Mouse (Mus musculus) heart, adult 11 months (tissue): ENCODE data around the gene Trak1.

Experiments used
- DNase-seq: peaks from one replicate; pipeline ENCODE4 v3.0.0; 2022

Gene Trak1

DNA sequence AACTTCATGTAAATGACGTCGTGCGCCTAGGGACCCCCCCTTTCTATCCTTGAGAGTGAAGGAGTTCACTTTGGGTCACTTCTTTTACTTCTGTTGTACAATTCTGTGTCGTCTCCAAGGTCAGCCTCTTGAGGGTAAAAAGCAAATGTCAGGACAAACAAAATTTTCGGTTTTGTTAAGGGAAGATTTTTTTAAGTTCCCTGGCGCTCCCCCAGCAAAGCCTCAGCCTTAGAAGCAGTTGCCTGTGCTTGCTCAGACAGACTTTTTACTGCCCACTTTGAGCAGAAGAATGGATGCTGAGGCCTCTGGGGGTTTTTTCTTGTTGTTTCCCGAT lies 730 bp downstream of the Trak1 start:
- DNase-seq, result no peak

DNA sequence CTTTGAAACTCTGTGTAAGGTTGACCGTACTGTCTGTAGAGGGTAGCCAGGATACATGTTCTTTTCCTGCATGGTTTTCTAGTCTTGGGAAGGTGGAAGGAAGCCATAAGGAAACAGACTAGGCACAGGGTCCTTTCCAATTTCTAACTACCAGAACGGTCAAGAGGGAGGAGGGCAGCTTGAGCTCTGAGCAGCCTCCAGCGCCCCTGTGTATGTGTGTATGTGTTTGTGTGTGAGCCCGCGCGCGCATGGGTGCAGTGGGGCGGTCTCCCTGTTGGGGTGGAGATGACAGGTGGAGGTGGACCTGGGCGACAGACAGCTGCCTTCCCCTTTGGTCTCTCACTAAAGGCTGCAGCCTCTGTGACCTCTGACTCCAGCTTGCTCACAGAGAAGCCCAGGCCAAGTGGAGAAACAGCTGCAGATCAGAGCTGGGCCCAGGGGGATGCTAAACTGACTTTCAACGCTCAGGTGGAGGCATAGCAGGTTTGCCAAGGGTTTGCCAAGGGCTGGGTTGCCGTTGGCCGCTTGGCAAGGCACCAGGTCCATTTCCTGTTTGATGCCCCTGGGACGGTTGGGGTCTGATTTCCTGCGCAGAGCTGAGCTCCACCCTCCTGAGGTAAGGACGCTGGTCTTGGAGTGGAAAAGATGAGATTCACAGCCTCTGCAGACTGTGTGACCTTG lies 1.2 kb downstream of the Trak1 start:
- DNase-seq, result peak; percentile 98

DNA sequence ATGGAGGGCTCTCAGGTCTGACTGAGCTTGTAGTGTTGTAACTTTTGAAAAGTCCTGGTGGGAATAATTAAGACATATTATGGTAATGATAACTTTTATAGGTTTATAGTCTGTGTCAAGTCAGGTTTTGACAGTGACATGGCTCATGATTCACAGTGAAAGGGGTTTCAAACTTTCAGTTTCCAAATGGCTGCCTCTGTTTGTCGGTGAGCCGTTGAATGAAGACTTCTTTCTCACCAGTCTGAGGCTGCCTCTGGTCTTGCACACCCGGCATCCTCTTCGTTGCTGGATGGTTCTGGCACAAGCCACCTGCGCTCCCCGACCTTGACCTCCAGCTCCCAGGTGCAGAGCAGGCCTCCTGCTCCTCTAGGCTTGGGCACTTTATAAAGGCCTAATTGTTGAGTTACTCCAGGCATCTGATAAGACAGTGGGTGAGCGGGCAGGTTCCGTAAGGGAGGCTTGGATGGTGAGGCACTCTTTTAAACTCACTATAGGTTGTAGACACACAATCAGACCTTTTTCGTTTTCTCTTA lies 2.0 kb downstream of the Trak1 start:
- peak; percentile 94 for DNase-seq

DNA sequence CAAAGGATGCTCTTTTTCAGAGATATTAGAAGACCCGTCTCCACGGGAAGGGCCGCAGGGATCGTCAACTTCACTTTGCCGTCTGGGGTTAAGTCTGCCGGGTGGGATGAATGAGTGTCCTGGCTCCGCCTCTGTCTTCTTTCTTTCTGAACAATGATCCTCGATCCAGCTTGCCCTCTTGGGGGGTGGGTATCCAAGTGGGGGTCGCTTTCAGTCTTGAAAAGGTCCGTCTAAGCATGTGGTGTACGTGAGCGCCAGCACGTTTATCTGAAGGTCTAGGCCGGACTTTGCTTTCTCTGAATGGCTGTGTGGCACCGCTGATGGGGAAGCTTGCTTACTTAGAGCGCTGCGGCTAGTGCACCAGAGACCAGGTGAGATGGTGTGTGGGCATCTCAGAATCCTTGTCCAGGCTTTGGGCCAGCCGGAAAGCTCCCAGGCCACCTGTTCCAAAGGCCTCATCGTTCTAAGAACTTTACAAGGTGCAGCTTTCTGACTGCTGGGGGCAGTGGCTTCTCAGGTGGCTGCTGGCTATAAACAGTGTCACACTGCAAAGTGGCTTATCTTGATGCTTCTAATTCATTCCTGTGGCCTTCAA lies 2.8 kb downstream of the Trak1 start:
- DNase-seq, result peak; percentile 93

DNA sequence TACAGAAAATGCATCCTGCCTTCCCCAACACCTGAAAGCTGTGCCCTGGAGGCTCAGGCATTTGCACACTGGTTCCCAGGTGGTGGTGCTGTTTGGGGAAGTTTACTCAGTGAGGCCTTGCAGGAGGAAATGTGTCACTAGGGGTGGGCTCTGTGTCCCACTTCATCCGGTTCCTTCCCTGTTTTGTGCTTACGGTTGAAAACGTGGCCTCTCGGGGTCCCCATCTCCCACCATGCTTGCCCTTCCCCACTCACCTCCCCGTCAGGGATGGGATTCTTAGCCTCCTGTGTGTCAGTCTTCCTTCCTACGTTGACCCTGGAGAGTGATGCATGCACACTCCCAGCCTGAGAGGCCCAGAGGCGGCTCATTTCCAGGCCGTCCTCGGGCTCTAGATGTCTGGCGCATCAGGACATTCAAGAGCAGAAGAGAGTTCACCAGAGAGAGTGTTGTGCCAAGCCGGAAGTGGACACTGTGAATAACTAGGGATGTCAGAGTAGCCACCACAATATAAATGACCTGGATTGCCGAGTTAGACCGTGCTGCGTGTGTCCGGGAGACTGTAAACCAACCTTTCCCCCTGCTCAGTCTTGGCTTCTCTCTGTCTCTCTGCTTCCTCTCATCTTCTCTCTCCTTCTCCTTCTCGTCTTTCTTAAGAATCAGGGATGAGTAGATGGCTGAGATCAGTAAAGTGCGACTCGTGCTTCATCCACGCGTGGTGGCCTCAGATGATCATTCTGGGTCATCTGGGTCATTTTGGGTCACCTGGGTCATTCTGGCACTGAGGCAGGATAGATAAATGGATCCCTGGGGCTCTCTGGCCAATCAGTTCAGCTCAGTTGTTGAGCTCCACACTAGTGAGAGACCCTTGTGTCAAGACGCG lies 4.0 kb downstream of the Trak1 start:
- peak; percentile 97 for DNase-seq

DNA sequence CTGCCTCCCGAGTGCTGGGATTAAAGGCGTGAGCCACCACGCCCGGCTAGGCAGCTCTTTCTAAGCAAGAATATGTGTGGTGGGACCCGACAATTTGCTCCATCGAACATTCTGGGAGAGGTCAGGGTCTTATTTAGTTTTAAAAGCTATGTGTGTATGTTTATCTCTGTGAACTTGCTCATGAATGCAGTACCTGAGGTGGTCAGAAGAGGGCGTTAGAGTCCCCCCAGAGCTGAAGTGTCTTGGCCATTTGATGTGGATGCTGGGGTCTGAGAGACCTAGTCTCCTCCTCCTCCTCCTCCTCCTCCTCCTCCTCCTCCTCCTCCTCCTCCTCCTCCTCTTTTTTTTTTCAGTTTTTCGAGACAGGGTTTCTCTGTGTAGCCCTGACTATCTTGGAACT lies 5.2 kb downstream of the Trak1 start:
- peak; percentile 89 for DNase-seq

DNA sequence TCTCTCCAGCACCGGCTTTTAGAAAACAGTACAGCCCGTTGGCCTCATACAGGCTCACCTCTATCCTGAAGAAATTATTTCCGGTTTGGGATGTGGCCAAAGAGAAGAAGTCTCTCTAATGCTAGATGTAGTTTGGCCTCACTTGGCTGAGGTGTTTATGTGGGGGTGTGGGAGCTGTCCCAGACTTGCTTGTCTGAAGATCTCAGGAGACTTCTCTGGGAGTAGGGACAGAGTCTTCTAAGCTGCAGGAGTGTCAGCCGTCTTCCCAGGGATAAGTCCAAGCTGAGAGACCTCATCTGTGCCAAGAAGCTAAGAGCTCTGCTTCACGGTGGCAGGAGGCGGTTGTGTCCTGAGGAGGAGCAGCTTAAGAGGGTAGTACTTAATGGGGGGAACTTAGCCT lies 5.8 kb downstream of the Trak1 start:
- DNase-seq, result peak; percentile 96

DNA sequence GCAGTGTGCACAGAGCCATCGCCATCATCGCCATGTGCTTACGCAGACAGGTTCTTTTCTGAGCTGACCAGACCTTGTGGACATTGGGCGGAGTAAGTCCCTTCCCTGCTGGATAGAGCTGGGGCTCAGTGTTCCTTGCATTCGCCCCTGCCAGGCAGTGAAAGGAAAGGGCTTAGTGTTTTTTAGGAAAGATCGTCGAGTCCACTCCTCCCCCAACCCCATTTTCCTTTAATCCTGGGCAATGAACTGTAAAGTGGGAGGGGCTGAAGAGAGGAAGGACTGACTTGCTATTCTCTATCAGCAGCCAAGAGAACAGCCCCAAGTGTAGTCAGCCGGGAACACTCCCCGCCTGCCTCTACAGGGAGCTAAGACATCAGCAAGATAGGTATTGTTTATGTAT lies 6.4 kb downstream of the Trak1 start:
- DNase-seq, result peak; percentile 93

DNA sequence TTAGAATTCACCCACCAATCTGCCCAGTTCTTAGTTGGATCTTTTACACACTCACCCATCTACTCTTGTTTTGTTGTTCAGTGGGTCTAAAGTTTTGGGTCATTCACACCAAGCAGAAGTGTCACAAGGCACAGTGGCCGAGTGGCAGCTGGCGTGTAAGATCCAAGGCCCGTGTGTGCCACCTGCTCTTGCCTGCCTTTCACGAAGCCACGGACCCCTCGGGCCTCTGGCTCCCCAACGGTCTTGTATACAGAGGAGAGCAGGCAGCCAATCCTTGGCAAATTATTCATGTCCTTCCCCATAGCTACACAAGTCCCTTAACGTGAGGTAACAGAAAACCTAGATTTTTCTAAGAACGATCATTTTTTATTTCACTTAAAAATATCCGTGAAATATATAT lies 7.2 kb downstream of the Trak1 start:
- DNase-seq, result peak; percentile 89

DNA sequence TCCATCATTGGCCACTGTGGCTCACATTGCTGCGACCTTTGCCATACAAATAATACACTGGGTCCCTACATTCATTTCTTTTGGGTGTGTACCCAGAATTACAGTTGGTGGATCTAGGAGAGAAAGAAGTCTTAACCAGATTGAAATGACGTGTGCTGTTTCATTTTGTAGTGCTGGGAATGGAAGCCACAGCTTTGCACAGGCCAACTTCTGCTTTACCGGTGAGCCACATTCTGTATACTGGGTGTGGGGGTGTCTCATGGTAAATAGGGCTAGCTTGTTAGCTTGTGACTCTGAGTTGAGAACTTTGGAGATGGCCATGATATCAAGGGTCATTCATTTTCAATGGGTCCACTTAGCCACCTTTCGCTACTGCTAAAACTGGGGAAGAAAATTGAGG lies 8.2 kb downstream of the Trak1 start:
- DNase-seq, result peak; percentile 90

DNA sequence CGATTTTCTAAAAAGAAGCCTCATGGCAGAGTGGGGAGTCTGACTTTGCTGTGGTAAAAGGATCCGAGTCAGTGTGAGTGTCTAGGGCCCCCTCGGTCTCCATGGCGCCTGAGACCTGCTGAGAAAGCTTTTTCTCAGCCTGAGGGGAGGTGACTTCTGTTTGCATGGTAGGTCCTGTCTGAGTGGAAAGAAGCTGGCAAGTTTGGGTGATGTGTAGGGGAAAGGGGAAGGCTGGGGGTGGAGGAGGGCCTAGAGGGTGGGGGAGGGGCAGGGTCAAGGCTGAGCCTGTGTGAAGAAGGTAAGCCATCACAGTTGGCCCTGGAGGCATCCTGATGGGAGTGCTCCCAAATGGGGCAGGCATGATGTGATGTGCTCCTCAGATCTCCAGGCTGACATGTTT lies 12.0 kb downstream of the Trak1 start:
- peak; percentile 88 for DNase-seq

DNA sequence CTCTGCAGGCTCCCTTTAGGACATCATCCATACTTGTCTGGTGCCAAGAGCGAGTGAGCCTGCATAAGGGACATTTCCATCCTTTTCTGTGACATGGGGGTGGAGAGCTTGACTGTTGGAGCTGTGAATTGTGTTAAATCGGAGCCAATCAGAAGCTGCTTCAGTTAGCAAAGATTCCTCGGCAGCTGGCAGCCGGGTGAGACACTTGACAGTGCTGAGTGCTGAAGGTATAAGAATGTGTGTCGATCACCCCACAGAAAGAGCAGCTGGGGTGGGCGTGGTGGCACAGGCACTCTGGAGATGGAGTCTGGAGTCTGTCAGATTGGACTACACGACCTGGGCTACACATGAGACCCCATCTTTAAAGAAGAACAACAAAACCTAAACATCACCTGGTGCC lies 13.2 kb downstream of the Trak1 start:
- DNase-seq, result peak; percentile 90

DNA sequence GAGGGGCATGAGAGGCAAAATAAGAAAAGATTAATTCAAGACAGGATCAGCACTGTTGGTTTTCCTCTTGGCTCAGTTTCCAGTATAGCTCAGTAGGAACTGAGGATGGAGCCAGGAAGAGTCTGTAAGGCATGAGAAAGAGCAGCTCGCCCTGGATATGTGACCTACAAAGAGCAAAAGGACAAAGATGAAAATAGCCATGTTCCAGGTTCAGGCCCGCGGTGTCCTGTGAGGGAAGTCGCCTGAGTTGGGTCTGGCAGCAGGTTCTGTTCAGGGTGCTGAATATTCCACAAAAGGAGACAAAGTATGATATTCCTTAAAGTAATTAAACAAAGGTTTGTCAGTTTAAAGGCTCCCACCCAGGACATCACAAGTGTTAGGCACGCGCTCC lies 14.5 kb downstream of the Trak1 start:
- DNase-seq, result no peak

DNA sequence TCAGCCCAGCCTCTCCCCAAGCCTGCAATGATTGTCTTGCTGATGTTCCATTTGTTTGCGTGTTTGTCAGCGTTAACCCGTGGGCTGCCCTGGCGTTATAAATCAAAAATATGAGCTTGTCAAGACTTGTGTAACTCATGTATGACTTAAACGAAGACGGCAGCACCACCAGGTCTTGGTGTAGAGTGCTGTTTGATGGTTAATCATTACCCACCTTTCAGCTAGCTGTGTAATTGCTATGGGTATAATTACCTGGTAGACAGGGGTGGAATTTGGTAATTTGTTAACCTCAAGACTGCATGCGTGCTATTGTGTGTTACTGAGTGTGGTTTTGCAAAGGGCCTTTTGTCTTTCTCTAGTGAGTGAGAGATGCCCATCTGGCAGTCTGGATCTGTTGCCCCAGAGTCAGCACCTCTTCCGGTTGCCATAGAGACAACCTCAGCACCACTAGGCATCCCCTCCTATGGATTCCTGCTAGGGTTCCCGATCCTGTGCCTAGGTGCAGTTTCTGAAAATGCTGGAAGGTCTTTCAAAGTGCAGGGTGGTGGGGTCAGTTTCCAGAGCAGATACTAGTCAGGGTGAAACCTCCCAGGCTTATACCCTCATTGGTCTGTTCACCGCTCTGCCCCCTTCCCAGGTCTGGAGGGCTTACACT lies 15.1 kb downstream of the Trak1 start:
- DNase-seq, result peak; percentile 93

DNA sequence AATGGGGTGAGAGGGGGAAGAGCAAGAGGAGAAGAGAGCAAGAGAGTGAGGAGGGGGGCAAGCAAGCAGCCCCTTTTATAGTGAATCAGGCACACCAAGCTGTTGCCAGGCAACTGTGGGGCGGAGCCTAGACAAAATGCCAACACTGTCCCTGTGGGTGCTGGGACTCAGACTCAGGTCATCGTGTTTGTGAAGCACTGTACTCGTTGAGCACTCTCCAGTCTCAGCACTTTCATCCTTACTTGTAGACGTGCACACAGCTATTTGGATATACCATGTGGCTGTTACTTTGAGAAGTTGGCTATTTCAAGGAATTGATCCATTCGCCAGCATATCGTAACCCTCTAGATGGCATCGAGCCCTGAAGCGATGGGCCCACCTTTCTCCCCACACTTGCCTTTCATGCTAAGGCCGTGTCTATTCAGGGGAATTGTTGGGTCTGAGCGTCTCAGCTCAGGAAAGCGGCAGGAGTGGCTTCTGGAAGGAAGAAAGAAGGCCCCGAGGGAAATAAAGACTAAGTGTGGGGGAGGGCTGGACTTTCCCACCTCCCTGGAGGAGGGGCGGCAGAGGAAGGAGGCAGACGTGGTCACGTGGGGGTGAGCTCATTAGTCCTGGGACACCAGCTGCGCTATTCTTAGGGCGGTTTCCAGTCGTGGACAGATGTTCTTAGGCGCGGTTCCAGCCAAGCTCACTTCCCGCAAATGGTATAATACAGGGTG lies 16.5 kb downstream of the Trak1 start:
- DNase-seq, result peak; percentile 100

DNA sequence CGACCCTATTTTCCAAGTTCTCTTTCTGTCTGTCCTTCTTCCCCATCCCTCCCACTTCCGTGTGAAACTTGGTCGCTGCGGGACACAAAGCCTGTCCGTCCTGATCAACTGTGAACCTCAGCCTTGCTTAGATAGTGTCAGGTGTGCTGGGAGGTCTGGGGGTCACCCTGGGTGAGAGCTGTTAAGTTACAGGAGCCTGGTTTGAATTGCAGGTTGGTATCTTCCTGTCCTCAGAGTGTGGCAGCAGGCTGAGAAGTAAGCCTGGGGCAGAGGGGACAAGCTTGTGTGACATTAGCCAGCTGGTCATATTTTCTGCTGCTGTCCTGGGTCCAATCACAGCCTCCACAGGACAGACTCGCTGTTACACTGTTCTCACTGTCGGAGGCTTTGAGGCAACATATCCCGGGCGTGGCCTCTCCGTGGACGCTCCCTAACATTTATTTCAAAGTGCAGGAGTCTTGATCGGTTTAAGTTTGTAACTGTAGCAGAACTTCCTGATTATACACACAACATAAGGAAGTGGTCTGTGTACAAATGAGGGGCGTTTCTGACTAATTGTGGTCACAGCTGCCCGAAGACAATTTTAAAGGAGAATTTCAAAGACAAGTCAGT lies 17.3 kb downstream of the Trak1 start:
- peak; percentile 98 for DNase-seq

DNA sequence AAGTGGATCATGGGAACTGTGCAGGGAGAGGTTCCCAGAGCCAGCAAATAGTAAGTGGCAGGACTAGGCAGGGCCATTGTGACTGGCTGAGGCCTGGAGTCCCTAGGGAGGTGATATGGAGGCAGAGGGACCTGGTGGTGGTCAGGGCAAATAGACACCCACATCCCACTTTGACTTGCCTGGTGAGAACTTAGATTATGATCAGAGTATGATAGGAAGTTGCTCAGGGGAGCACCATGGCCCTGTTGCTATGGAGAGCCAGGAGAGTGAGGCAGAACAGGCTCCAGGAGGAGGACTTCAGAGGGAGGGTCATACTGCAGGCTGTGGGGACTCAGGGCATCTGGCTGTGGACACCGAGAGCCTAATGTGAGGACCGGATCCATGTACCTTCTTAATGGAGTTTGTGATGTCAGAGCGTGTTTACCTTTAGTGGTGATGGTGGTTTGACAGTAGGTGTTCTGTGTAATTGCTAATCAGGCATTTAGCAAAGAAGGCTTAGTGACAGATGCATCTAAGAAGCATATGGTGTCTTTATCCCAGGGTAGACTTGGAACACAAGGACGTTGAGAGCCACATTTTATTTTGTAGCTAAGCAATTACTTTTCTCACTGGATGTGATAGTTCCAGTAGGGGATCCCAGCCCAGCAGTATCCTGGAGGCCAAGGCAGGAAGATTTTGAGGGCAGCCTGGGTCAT lies 18.7 kb downstream of the Trak1 start:
- DNase-seq, result peak; percentile 94

DNA sequence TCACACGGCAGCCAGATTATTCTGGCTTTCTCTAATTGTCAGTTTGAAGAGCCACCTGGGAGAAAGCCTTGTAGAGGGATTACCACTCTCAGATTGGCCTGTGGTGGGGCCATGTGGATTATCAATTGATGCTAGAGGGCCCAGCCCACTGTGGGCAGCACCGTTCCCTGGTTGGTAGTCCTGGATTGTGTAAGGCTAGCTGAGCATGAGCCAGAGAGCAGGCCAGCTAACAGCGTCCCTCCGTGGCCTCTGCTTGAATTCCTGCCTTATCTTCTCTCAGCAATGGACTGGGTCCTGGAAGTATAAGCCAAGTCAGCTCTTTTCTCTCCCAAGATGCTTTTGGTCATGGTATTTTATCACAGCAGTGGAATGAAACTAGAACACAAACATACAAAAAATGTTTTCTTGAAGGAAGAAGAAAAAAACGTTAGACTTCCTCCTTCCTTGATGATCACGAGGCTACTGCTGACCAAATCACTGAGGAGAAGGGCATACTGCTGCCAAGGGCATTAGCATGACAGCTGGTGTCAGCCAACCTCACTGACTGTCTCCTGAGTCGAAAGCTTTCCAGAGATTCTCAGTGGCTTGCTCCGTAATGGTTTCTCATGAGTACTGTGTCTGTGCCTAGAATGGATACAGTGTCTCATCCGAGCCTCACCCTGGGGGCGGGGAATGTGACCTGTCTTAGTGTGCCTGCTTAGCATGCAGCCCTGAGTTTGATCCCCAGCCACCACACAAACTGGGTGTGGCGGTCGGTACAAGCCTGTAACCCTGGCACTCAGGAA lies 19.5 kb downstream of the Trak1 start:
- peak; percentile 99 for DNase-seq

DNA sequence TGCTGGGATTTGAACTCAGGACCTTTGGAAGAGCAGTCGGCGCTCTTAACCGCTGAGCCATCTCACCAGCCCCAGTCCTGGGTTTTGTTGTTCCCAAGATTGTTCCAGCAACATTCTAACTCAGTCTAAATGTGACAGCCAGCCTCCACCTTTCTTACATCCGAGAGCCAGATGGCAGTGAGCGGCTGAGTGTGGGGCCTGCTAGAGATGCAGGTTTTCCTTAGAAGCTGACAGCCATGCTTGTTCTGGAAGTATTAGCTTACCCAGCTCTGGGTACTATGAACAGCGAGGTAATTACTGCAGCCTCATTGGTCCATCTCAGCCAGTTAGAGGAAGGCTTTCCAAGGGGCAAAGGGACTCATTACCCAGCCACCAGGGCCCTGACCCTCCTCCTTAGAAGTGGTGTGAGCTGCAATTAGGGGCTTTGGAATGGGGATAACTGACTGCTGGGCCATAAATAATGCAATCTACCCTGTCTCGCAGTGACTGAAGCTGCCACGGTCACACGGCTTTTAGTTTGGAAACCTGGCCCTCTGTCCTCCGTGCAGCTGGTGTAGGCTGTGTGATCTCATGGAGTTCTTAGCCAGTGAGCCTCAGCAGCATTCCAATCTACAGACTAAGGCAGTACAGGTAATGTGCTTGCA lies 22.1 kb downstream of the Trak1 start:
- DNase-seq, result peak; percentile 92

DNA sequence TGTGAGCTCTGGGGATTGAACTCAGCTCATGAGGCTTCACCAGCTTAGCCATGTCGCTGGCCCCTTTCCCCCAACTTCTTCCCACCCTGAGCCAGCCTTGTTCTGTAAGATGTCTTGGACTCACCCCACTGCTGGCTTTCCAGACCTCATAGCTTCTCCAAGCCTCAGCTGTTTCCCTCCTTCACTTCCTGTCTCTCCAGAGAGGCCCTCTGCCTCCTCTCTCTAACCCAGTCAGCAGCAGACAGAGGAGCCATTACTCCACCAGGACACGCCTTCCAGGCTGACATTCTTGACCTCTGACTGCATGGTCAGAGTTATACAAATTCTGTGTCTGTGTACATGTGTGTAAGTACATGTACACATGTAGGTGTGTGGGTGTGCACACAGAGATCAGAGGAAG lies 23.1 kb downstream of the Trak1 start:
- peak; percentile 96 for DNase-seq
